Mouse (Mus musculus) hindbrain, embryonic 15.5 days (tissue): Measurements from ENCODE around the gene Slc9a3r2. TPM values are rescaled to one million over a fixed set of nuclear protein-coding genes. Genes with fewer than 3 reads are reported as not detected.

ENCODE experiments used
- ATAC-seq: fragments of 200-750 bp; cut with Nextera tagmentation; 2 replicates; pipeline ENCODE4 v1.8.0; 2017; ENCODE audit warnings: low read depth, moderate number of reproducible peaks, moderate TSS enrichment; ENCODE audit not compliant: low FRiP score
- H3K27ac ChIP-seq: fragments of 300-500 bp; sonication (generic); replicated peaks from 2 replicates; pipeline ENCODE4 v1.5.1; 2015; ENCODE audit warnings: mild to moderate bottlenecking, inconsistent platforms
- H3K27me3 ChIP-seq: fragments of 300-500 bp; sonication (generic); 2 replicates; pipeline ENCODE4 v1.6.1; 2015; ENCODE audit warnings: control low read depth, inconsistent platforms
- H3K36me3 ChIP-seq: fragments of 300-500 bp; sonication (generic); 2 replicates; pipeline ENCODE4 v1.6.1; 2015; ENCODE audit warnings: control low read depth, inconsistent platforms
- H3K4me1 ChIP-seq: fragments of 300-500 bp; sonication (generic); replicated peaks from 2 replicates; pipeline ENCODE4 v1.6.1; 2015; ENCODE audit warnings: control low read depth, inconsistent platforms
- H3K4me2 ChIP-seq: fragments of 300-500 bp; sonication (generic); 2 replicates; pipeline ENCODE4 v1.6.1; 2015; ENCODE audit warnings: moderate library complexity, mild to moderate bottlenecking, inconsistent platforms
- H3K4me3 ChIP-seq: fragments of 300-500 bp; sonication (generic); 2 replicates; pipeline ENCODE4 v1.5.1; 2015; ENCODE audit warnings: mild to moderate bottlenecking, inconsistent platforms
- H3K9ac ChIP-seq: fragments of 300-500 bp; sonication (generic); 2 replicates; pipeline ENCODE4 v1.6.1; 2015; ENCODE audit warnings: inconsistent platforms
- H3K9me3 ChIP-seq: fragments of 300-500 bp; sonication (generic); 2 replicates; pipeline ENCODE4 v1.6.1; 2016; ENCODE audit warnings: control low read depth, inconsistent platforms
- whole genome bisulfite sequencing: fragments of 180-500 bp; shearing (Covaris S2); methylation state at CpG from one replicate; pipeline ENCODE4 v1.1.7; 2015; 5-methylcytosine and 5-hydroxymethylcytosine counted together
- polyA plus RNA-seq: library from polyadenylated mRNA; unstranded; fragments of >200 nt; fragmentation: Nextera tagmentation; extraction: Ambion mirVana; gene quantifications from 2 replicates; pipeline ENCODE4 v1.2.1, GENCODE M21; 2015

Slc9a3r2 gene
- polyA plus RNA-seq, 1 experiment from 2014 or later, result 57.0 TPM

DNA sequence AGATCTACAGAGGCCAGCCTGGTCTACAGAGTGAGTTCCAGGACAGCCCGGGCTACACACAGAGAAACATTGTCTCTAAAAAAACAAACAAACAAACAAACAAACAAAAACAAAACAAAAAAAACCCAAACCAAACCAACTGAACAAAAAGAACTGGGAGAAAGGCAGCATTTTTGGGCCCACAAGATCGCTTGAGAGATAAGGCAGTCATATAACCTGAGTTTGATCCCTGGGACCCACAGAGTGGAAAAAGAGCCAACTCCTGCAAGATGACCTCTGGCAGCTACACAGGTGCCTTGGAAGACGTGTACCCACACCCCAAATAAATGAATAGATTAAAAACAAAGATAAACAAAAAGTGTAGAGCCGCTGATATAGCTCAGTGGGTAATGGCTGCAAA, 4.8 kb upstream of the Slc9a3r2 start:
- H3K36me3 ChIP-seq, result no peaks in the 10 kb centered on the region
- no peak for ATAC-seq
- no peak overlapping the region for H3K4me2 ChIP-seq
- H3K9me3 ChIP-seq, result no peaks in the 10 kb centered on the region
- H3K27me3 ChIP-seq, result peaks cover 41% of the 10 kb centered on the region
- WGBS, result 79% methylated on average over 4 of the region's 4 CpGs
- no peak overlapping the region for H3K4me3 ChIP-seq
- peaks cover 22% of the 10 kb centered on the region for H3K4me1 ChIP-seq
- H3K9ac ChIP-seq, result no peak overlapping the region
- H3K27ac ChIP-seq, result no peak overlapping the region

- Histone ChIP-seq H3K27me3 (peaks cover 33% of the 10 kb centered on the region), H3K4me3 (peak overlapping the region; percentile 28), H3K9me3 (no peaks in the 10 kb centered on the region), H3K4me2 (peak overlapping the region; percentile 55), H3K36me3 (no peaks in the 10 kb centered on the region), H3K27ac (no peak overlapping the region), H3K9ac (0 out of 2 replicates have a peak overlapping the region, but pooled peaks have one; percentile 4), H3K4me1 (peaks cover 30% of the 10 kb centered on the region)
- 4% methylated on average over 19 of the region's 19 CpGs for WGBS
- no peak for ATAC-seq
Observed at GRCm38 (mm10) chr17:24653967-24654710, 4.0 kb upstream of the Slc9a3r2 start.

DNA sequence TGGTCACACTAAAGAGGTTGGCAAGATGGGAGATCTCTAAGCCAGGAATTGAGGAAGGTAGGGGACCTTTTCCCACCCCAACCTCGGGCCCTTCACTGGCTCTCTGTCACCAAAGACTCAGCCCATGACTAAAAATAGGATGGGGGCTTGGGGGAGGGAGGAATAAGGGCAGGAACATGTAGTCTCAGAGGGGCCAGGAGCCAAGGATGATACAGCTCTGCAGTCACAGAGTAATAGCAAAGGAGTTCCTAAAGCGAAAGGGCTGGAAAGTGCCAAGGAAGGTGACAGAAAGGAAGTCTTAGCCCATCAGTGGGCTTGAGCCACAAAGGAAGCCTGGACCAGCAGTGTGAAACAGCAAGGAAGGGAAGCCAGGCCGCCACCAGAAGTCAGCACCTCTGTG, 1.7 kb upstream of the Slc9a3r2 start:
- Histone ChIP-seq H3K9ac (no peak overlapping the region), H3K27me3 (peaks cover 11% of the 10 kb centered on the region), H3K36me3 (no peaks in the 10 kb centered on the region), H3K27ac (no peak overlapping the region), H3K4me1 (peaks cover 23% of the 10 kb centered on the region), H3K4me3 (no peak overlapping the region), H3K9me3 (no peaks in the 10 kb centered on the region), H3K4me2 (no peak overlapping the region)
- no peak for ATAC-seq
- WGBS, result 77% methylated on average over 3 of the region's 3 CpGs

DNA sequence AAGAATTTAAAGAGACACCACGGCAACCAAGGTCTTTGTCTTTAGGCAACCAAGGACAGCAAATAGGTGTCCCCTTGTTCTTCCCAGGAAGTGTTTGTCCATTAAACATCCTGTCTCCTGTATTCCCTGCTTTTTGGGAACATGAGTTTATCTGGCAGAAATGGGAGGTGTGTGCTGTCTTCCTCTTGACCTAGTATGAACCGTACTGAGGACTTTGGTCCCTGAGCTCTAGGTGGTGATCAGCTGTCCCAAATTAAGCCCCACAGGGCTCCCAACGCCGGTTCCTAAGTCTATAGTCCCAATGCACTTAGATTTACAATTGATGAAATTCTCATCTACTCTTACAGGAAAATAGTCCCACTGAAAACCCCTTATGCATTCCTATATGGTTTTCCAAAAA, 639 bp upstream of the Slc9a3r2 start:
- H3K27me3 ChIP-seq, result 0 out of 2 replicates have a peak, but pooled peaks cover 7% of the 10 kb centered on the region
- H3K4me2 ChIP-seq, result peak overlapping the region; percentile 92
- no peaks in the 10 kb centered on the region for H3K36me3 ChIP-seq
- peaks cover 23% of the 10 kb centered on the region for H3K4me1 ChIP-seq
- ATAC-seq, result no peak
- H3K9me3 ChIP-seq, result no peaks in the 10 kb centered on the region
- H3K27ac ChIP-seq, result 0 out of 2 replicates have a peak overlapping the region, but pooled peaks have one; percentile 80
- WGBS, result 78% methylated on average over 4 of the region's 4 CpGs
- H3K4me3 ChIP-seq, result peak overlapping the region; percentile 72
- H3K9ac ChIP-seq, result peak overlapping the region; percentile 87; the same call in 1 of the 2 replicates

GRCm38 (mm10) chr17:24649581-24650069, 502 bp downstream of the Slc9a3r2 start:
- H3K4me2 ChIP-seq, result peak overlapping the region; percentile 92
- WGBS, result under 1% methylated on average over 32 of the region's 35 CpGs
- H3K27ac ChIP-seq, result peak overlapping the region; percentile 80
- peak overlapping the region; percentile 72 for H3K4me3 ChIP-seq
- H3K9me3 ChIP-seq, result no peaks in the 10 kb centered on the region
- H3K27me3 ChIP-seq, result 0 out of 2 replicates have a peak, but pooled peaks cover 7% of the 10 kb centered on the region
- no peaks in the 10 kb centered on the region for H3K36me3 ChIP-seq
- ATAC-seq, result peak; percentile 50; the same call in 1 of the 2 replicates
- H3K9ac ChIP-seq, result peak overlapping the region; percentile 87
- peaks cover 23% of the 10 kb centered on the region for H3K4me1 ChIP-seq

GRCm38 (mm10) chr17:24648731-24649377, 1.3 kb downstream of the Slc9a3r2 start:
- Histone ChIP-seq H3K27me3 (0 out of 2 replicates have a peak, but pooled peaks cover 7% of the 10 kb centered on the region), H3K4me2 (peak overlapping the region; percentile 92), H3K9ac (peak overlapping the region; percentile 87; the same call in 1 of the 2 replicates), H3K9me3 (no peaks in the 10 kb centered on the region), H3K36me3 (no peaks in the 10 kb centered on the region), H3K27ac (peak overlapping the region; percentile 80; the same call in 1 of the 2 replicates), H3K4me3 (peak overlapping the region; percentile 72), H3K4me1 (peaks cover 19% of the 10 kb centered on the region)
- 70% methylated on average over 10 of the region's 10 CpGs for WGBS
- ATAC-seq, result no peak

- 80% methylated on average over 11 of the region's 11 CpGs for WGBS
- H3K9me3 ChIP-seq, result no peaks in the 10 kb centered on the region
- peak overlapping the region; percentile 36 for H3K4me2 ChIP-seq
- H3K4me1 ChIP-seq, result peaks cover 17% of the 10 kb centered on the region
- H3K36me3 ChIP-seq, result no peaks in the 10 kb centered on the region
- 0 out of 2 replicates have a peak, but pooled peaks cover 7% of the 10 kb centered on the region for H3K27me3 ChIP-seq
- H3K27ac ChIP-seq, result no peak overlapping the region
- H3K9ac ChIP-seq, result no peak overlapping the region
- 0 out of 2 replicates have a peak overlapping the region, but pooled peaks have one; percentile 3 for H3K4me3 ChIP-seq
- ATAC-seq, result no peak
Observed at GRCm38 (mm10) chr17:24647493-24647892, 2.6 kb downstream of the Slc9a3r2 start.

GRCm38 (mm10) chr17:24646381-24646780, 3.7 kb downstream of the Slc9a3r2 start:
- peaks cover 17% of the 10 kb centered on the region for H3K4me1 ChIP-seq
- H3K27me3 ChIP-seq, result 0 out of 2 replicates have a peak, but pooled peaks cover 3% of the 10 kb centered on the region
- H3K27ac ChIP-seq, result no peak overlapping the region
- H3K4me2 ChIP-seq, result no peak overlapping the region
- no peaks in the 10 kb centered on the region for H3K9me3 ChIP-seq
- H3K36me3 ChIP-seq, result no peaks in the 10 kb centered on the region
- no peak for ATAC-seq
- no peak overlapping the region for H3K9ac ChIP-seq
- WGBS, result 90% methylated on average over 4 of the region's 4 CpGs
- no peak overlapping the region for H3K4me3 ChIP-seq

GRCm38 (mm10) chr17:24645916-24646315, 4.2 kb downstream of the Slc9a3r2 start:
- H3K4me3 ChIP-seq, result no peak overlapping the region
- H3K4me1 ChIP-seq, result peaks cover 17% of the 10 kb centered on the region
- peaks cover 2% of the 10 kb centered on the region; the same call in 1 of the 2 replicates for H3K36me3 ChIP-seq
- H3K27me3 ChIP-seq, result no peaks in the 10 kb centered on the region
- H3K4me2 ChIP-seq, result no peak overlapping the region
- WGBS, result 82% methylated on average over 3 of the region's 3 CpGs
- no peak for ATAC-seq
- H3K9ac ChIP-seq, result no peak overlapping the region
- no peaks in the 10 kb centered on the region for H3K9me3 ChIP-seq
- H3K27ac ChIP-seq, result peak overlapping the region; percentile 38; the same call in 1 of the 2 replicates

- no peak overlapping the region for H3K4me3 ChIP-seq
- no peak for ATAC-seq
- peaks cover 10% of the 10 kb centered on the region; the same call in 1 of the 2 replicates for H3K4me1 ChIP-seq
- peak overlapping the region; percentile 38 for H3K27ac ChIP-seq
- no peak overlapping the region for H3K9ac ChIP-seq
- 78% methylated on average over 9 of the region's 9 CpGs for WGBS
- no peaks in the 10 kb centered on the region for H3K9me3 ChIP-seq
- H3K27me3 ChIP-seq, result no peaks in the 10 kb centered on the region
- H3K4me2 ChIP-seq, result no peak overlapping the region
- peaks cover 5% of the 10 kb centered on the region; the same call in 1 of the 2 replicates for H3K36me3 ChIP-seq
Observed at GRCm38 (mm10) chr17:24644875-24645721, 5.0 kb downstream of the Slc9a3r2 start.

- no peaks in the 10 kb centered on the region for H3K9me3 ChIP-seq
- peaks cover 2% of the 10 kb centered on the region; the same call in 1 of the 2 replicates for H3K4me1 ChIP-seq
- no peak overlapping the region; the same call in 1 of the 2 replicates for H3K4me2 ChIP-seq
- H3K27ac ChIP-seq, result peak overlapping the region; percentile 27
- no peak for ATAC-seq
- no peak overlapping the region for H3K4me3 ChIP-seq
- H3K9ac ChIP-seq, result no peak overlapping the region; the same call in 1 of the 2 replicates
- no peaks in the 10 kb centered on the region for H3K27me3 ChIP-seq
- peaks cover 11% of the 10 kb centered on the region; the same call in 1 of the 2 replicates for H3K36me3 ChIP-seq
- WGBS, result 55% methylated on average over 6 of the region's 7 CpGs
Observed at GRCm38 (mm10) chr17:24644030-24644715, 6.0 kb downstream of the Slc9a3r2 start.
